Mouse (Mus musculus) forebrain, embryonic 12.5 days (tissue): ENCODE data around the gene Mgat5. TPM values are rescaled to one million over a fixed set of nuclear protein-coding genes. Genes with fewer than 3 reads are reported as not detected.

ENCODE experiments used
- ATAC-seq: fragments of 200-750 bp; cut with Nextera tagmentation; 2 replicates; pipeline ENCODE4 v1.8.0; 2017; ENCODE audit warnings: moderate TSS enrichment; ENCODE audit not compliant: low FRiP score
- H3K27ac ChIP-seq: fragments of 300-500 bp; sonication (generic); 2 replicates; pipeline ENCODE4 v1.5.1; 2016; ENCODE audit warnings: mild to moderate bottlenecking
- H3K27me3 ChIP-seq: fragments of 300-500 bp; sonication (generic); 2 replicates; pipeline ENCODE4 v1.6.1; 2016; ENCODE audit warnings: mild to moderate bottlenecking
- H3K36me3 ChIP-seq: fragments of 300-500 bp; sonication (generic); replicated peaks from 2 replicates; pipeline ENCODE4 v1.6.1; 2016; ENCODE audit warnings: mild to moderate bottlenecking
- H3K4me1 ChIP-seq: fragments of 300-500 bp; sonication (generic); 2 replicates; pipeline ENCODE4 v1.6.1; 2016
- H3K4me2 ChIP-seq: fragments of 300-500 bp; sonication (generic); 2 replicates; pipeline ENCODE4 v1.6.1; 2016; ENCODE audit warnings: mild to moderate bottlenecking, moderate library complexity
- H3K4me3 ChIP-seq: fragments of 300-500 bp; sonication (generic); replicated peaks from 2 replicates; pipeline ENCODE4 v1.5.1; 2016; ENCODE audit warnings: mild to moderate bottlenecking
- H3K9ac ChIP-seq: fragments of 300-500 bp; sonication (generic); 2 replicates; pipeline ENCODE4 v1.6.1; 2016; ENCODE audit warnings: mild to moderate bottlenecking
- H3K9me3 ChIP-seq: fragments of 300-500 bp; sonication (generic); 2 replicates; pipeline ENCODE4 v1.6.1; 2016
- WGBS: fragments of 180-500 bp; shearing (Covaris S2); methylation state at CpG from one replicate; pipeline ENCODE4 v1.1.7; 2016; 5-methylcytosine and 5-hydroxymethylcytosine counted together
- polyA plus RNA-seq: library from polyadenylated mRNA; unstranded; fragments of >200 nt; fragmentation: Nextera tagmentation; extraction: Ambion mirVana; gene quantifications from 2 replicates; pipeline ENCODE4 v1.2.1, GENCODE M21; 2016

Mgat5 gene
- polyA plus RNA-seq, 1 experiment from 2014 or later, result 9.7 TPM

- WGBS, result 85% methylated on average over 7 of the region's 7 CpGs
- H3K36me3 ChIP-seq, result peaks cover 30% of the 10 kb centered on the region
- no peak overlapping the region for H3K4me3 ChIP-seq
- ATAC-seq, result 0 out of 2 replicates have a peak, but pooled peaks have one; percentile 44
- no peaks in the 10 kb centered on the region for H3K27me3 ChIP-seq
- no peak overlapping the region for H3K4me2 ChIP-seq
- no peak overlapping the region for H3K27ac ChIP-seq
- no peak overlapping the region for H3K9ac ChIP-seq
- peaks cover 10% of the 10 kb centered on the region for H3K4me1 ChIP-seq
- no peaks in the 10 kb centered on the region for H3K9me3 ChIP-seq
Measured at GRCm38 (mm10) chr1:127383071-127383470, 178.3 kb downstream of the Mgat5 start.

GRCm38 (mm10) chr1:127387226-127387625 lies 182.4 kb downstream of the Mgat5 start:
- H3K9me3 ChIP-seq, result no peaks in the 10 kb centered on the region
- H3K9ac ChIP-seq, result no peak overlapping the region
- ATAC-seq, result no peak
- H3K4me2 ChIP-seq, result no peak overlapping the region
- H3K27ac ChIP-seq, result no peak overlapping the region
- peaks cover 56% of the 10 kb centered on the region for H3K36me3 ChIP-seq
- H3K4me3 ChIP-seq, result no peak overlapping the region
- no peaks in the 10 kb centered on the region for H3K4me1 ChIP-seq
- H3K27me3 ChIP-seq, result no peaks in the 10 kb centered on the region
- 87% methylated on average over 7 of the region's 7 CpGs for WGBS

GRCm38 (mm10) chr1:127387661-127388060 lies 182.8 kb downstream of the Mgat5 start:
- H3K4me2 ChIP-seq, result no peak overlapping the region
- no peak overlapping the region for H3K9ac ChIP-seq
- WGBS, result 79% methylated on average over 9 of the region's 9 CpGs
- no peak for ATAC-seq
- peaks cover 59% of the 10 kb centered on the region for H3K36me3 ChIP-seq
- H3K4me3 ChIP-seq, result no peak overlapping the region
- no peaks in the 10 kb centered on the region for H3K9me3 ChIP-seq
- no peak overlapping the region for H3K27ac ChIP-seq
- no peaks in the 10 kb centered on the region for H3K27me3 ChIP-seq
- H3K4me1 ChIP-seq, result no peaks in the 10 kb centered on the region

DNA sequence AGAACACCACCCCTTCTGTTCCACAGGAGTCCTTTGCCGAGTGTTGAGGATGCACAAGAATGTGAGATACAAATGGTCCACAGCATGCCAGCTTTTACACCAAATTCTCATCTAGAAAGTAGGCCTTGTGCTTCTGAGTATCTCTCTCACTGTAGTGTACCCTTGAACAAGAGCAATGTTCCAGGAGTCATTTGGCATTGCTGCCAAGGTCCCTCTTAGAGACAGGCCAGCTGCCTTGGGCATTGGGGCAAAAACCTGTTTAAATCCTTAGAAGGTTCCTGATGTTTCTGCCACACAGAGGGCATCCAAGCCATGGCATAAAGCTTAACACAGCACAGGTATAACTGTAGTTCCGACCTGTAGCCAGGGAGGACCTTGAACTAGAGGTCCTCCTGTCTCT lies 189.9 kb downstream of the Mgat5 start:
- no peak overlapping the region for H3K4me3 ChIP-seq
- no peak overlapping the region for H3K27ac ChIP-seq
- no peak overlapping the region for H3K9ac ChIP-seq
- peaks cover 27% of the 10 kb centered on the region for H3K36me3 ChIP-seq
- no peaks in the 10 kb centered on the region for H3K4me1 ChIP-seq
- H3K4me2 ChIP-seq, result no peak overlapping the region
- WGBS, result 88% methylated on average over 2 of the region's 2 CpGs
- no peaks in the 10 kb centered on the region for H3K9me3 ChIP-seq
- no peaks in the 10 kb centered on the region for H3K27me3 ChIP-seq
- ATAC-seq, result no peak

GRCm38 (mm10) chr1:127395724-127396123 lies 190.9 kb downstream of the Mgat5 start:
- no peak for ATAC-seq
- H3K9ac ChIP-seq, result no peak overlapping the region
- no peaks in the 10 kb centered on the region for H3K9me3 ChIP-seq
- H3K36me3 ChIP-seq, result peaks cover 22% of the 10 kb centered on the region
- no peak overlapping the region for H3K4me3 ChIP-seq
- 92% methylated on average over 5 of the region's 5 CpGs for WGBS
- H3K4me2 ChIP-seq, result no peak overlapping the region
- no peaks in the 10 kb centered on the region for H3K4me1 ChIP-seq
- no peak overlapping the region for H3K27ac ChIP-seq
- no peaks in the 10 kb centered on the region for H3K27me3 ChIP-seq

- Histone ChIP-seq H3K27me3 (no peaks in the 10 kb centered on the region), H3K36me3 (peaks cover 13% of the 10 kb centered on the region; the same call in 1 of the 2 replicates), H3K9ac (no peak overlapping the region), H3K4me3 (no peak overlapping the region), H3K4me2 (no peak overlapping the region), H3K27ac (no peak overlapping the region), H3K4me1 (no peaks in the 10 kb centered on the region), H3K9me3 (no peaks in the 10 kb centered on the region)
- WGBS, result 75% methylated on average over 12 of the region's 12 CpGs
- ATAC-seq, result no peak
Measured at GRCm38 (mm10) chr1:127396569-127397349, 191.9 kb downstream of the Mgat5 start.

DNA sequence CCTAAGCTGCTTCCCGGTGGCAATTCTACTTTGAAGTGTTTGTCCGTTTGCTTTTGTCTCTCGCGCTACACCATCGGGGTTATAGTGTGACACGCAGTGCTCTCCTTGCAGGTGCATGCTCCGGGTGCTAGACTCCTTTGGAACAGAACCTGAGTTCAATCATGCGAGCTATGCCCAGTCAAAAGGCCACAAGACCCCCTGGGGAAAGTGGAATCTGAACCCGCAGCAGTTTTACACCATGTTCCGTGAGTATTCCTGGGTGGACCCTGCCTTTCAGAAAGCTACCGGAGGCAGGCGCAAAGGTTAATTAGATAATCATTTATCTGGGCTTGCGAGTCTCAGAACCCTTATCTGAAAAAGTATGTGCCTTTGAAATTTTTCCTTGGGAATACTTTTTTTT lies 192.6 kb downstream of the Mgat5 start:
- no peaks in the 10 kb centered on the region for H3K27me3 ChIP-seq
- no peak overlapping the region for H3K4me3 ChIP-seq
- no peaks in the 10 kb centered on the region for H3K4me1 ChIP-seq
- 0 out of 2 replicates have a peak, but pooled peaks cover 10% of the 10 kb centered on the region for H3K36me3 ChIP-seq
- no peak for ATAC-seq
- WGBS, result 77% methylated on average over 13 of the region's 13 CpGs
- no peak overlapping the region for H3K9ac ChIP-seq
- no peak overlapping the region for H3K27ac ChIP-seq
- no peak overlapping the region for H3K4me2 ChIP-seq
- H3K9me3 ChIP-seq, result no peaks in the 10 kb centered on the region

DNA sequence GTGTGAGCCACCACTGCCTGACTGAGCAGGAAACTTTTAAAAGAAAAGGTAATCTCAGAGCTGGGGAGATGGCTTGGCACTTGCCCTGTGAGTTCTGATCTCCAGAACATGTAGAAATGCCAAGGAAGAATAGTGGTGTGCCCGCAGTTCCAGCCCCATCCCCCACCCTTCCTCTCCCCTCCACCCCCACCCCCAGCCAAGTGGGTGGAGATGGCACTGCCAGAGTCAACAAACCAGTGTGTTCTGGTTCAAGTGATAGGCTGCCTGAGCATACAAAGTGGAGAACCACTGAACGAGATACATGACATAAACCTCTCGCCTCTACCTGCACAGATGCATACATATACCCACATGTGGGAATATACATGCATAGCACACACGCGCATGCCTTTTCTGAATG lies 193.4 kb downstream of the Mgat5 start:
- Histone ChIP-seq H3K27me3 (no peaks in the 10 kb centered on the region), H3K4me1 (no peaks in the 10 kb centered on the region), H3K36me3 (peaks cover 7% of the 10 kb centered on the region; the same call in 1 of the 2 replicates), H3K9ac (no peak overlapping the region), H3K4me2 (no peak overlapping the region), H3K27ac (no peak overlapping the region), H3K9me3 (no peaks in the 10 kb centered on the region), H3K4me3 (no peak overlapping the region)
- WGBS, result 95% methylated on average over 5 of the region's 5 CpGs
- ATAC-seq, result no peak

DNA sequence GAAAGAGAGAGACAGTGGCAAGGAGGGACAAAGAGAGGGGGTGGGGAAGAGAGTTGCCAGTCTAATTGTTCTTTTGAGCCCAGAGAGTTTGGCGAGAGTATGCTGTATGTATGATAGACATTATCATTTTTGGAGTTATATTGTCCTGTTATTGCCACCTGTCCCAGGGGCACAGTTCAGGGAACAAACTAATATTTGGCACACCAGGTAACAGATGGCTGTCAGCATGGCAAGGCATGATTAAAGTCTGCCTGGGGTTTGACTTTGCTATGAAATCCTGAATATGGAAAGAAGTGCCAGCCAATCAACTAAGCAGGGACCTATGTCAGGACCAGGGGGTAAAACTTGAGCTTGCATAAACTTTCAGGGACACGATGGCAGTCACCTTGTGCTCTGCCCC lies 195.4 kb downstream of the Mgat5 start:
- Histone ChIP-seq H3K36me3 (peaks cover 3% of the 10 kb centered on the region; the same call in 1 of the 2 replicates), H3K4me2 (no peak overlapping the region), H3K9me3 (no peaks in the 10 kb centered on the region), H3K27ac (no peak overlapping the region), H3K4me1 (no peaks in the 10 kb centered on the region), H3K4me3 (no peak overlapping the region), H3K27me3 (no peaks in the 10 kb centered on the region), H3K9ac (no peak overlapping the region)
- ATAC-seq, result no peak
- 54% methylated on average over 2 of the region's 2 CpGs for WGBS

DNA sequence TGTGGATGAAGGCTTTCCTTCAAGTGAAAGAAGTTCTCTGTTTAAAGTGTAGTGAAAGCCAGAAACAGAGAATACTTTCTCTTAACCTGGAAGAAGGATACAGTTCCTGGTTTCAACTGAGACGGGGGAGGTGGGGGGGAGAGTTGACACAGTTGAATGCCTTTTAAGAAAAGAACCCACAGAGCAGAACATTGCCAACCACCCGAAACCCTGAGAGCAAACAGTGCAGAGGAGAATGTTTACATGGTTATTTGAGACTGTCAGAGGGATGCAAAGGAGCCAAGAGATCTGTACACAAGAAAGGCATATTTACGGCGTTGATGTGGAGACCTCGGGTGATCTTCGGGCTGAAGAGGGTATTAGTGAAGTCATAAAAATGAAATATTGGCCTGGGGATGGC lies 195.9 kb downstream of the Mgat5 start:
- no peaks in the 10 kb centered on the region for H3K4me1 ChIP-seq
- no peaks in the 10 kb centered on the region for H3K27me3 ChIP-seq
- H3K27ac ChIP-seq, result no peak overlapping the region
- peaks cover 3% of the 10 kb centered on the region; the same call in 1 of the 2 replicates for H3K36me3 ChIP-seq
- H3K4me3 ChIP-seq, result no peak overlapping the region
- H3K9ac ChIP-seq, result no peak overlapping the region
- no peak overlapping the region for H3K4me2 ChIP-seq
- WGBS, result 34% methylated on average over 6 of the region's 6 CpGs
- ATAC-seq, result no peak
- H3K9me3 ChIP-seq, result no peaks in the 10 kb centered on the region

DNA sequence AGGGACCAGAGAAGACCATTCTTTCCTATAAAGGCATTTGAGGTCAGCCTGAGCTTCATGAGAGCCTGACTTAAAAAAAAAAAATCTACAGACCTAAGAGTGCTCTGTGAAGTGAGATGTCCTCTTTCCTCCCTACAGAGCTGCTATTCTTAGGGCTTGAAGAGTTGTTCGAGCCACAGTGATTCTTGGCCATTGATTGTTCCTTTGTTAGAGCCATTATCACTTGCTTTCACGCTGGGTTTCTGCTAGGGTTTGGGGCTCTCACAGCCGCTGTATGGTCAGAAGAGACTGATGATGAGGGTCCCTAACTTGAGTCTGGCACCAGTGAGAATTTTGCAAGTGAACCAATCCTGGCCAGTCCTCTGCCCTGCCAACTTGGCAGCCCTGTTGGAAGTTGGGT lies 199.8 kb downstream of the Mgat5 start:
- Histone ChIP-seq H3K9me3 (no peaks in the 10 kb centered on the region), H3K4me3 (no peak overlapping the region), H3K27me3 (no peaks in the 10 kb centered on the region), H3K4me1 (peaks cover 10% of the 10 kb centered on the region), H3K9ac (no peak overlapping the region), H3K36me3 (no peaks in the 10 kb centered on the region; the same call in 1 of the 2 replicates), H3K4me2 (no peak overlapping the region), H3K27ac (no peak overlapping the region)
- no peak for ATAC-seq
- WGBS, result 33% methylated on average over 3 of the region's 3 CpGs

GRCm38 (mm10) chr1:127408957-127409423 lies 204.2 kb downstream of the Mgat5 start:
- WGBS, result 53% methylated on average over 2 of the region's 2 CpGs
- peak overlapping the region; percentile 65; the same call in 1 of the 2 replicates for H3K27ac ChIP-seq
- peak; percentile 70; the same call in 1 of the 2 replicates for ATAC-seq

GRCm38 (mm10) chr1:127409512-127409911 lies 204.7 kb downstream of the Mgat5 start:
- H3K4me1 ChIP-seq, result peaks cover 14% of the 10 kb centered on the region
- peaks cover 14% of the 10 kb centered on the region for H3K36me3 ChIP-seq
- H3K9me3 ChIP-seq, result no peaks in the 10 kb centered on the region
- peak overlapping the region; percentile 65; the same call in 1 of the 2 replicates for H3K27ac ChIP-seq
- 37% methylated on average over 5 of the region's 5 CpGs for WGBS
- peak; percentile 53; the same call in 1 of the 2 replicates for ATAC-seq
- no peaks in the 10 kb centered on the region for H3K27me3 ChIP-seq
- no peak overlapping the region for H3K9ac ChIP-seq
- no peak overlapping the region for H3K4me2 ChIP-seq
- no peak overlapping the region for H3K4me3 ChIP-seq

More at GRCm38 (mm10) chr1:127408957-127409423, 204.2 kb downstream of the Mgat5 start:
- H3K4me3 ChIP-seq, result no peak overlapping the region
- no peaks in the 10 kb centered on the region for H3K27me3 ChIP-seq
- H3K4me1 ChIP-seq, result peaks cover 10% of the 10 kb centered on the region
- H3K9me3 ChIP-seq, result no peaks in the 10 kb centered on the region
- H3K36me3 ChIP-seq, result peaks cover 12% of the 10 kb centered on the region
- H3K4me2 ChIP-seq, result no peak overlapping the region
- H3K9ac ChIP-seq, result no peak overlapping the region
